Mouse (Mus musculus) right cerebral cortex, postnatal 36 days (tissue): ENCODE data around the gene Vmn1r90.
"Not testable (repeated sequence)": the region's sequence is repeated elsewhere in the genome, so short reads cannot be mapped to it uniquely, and the experiment has no call there.

Experiments
- DNase-seq, 2 experiments: peaks; one replicate each; pipeline ENCODE4 v3.0.0; 2022; ENCODE audit warnings: low spot score in 2 of 2, mixed read lengths in 1 of 2

Vmn1r90 gene

GRCm38 (mm10) chr7:14563406-14563805 is at the start of gene Vmn1r90:
TSS of gene Vmn1r90 (minus strand) at chr7:14563506.
- DNase-seq = no peak

GRCm38 (mm10) chr7:14593009-14593408 is 29.7 kb upstream of the Vmn1r90 start:
- not testable (repeated sequence) for DNase-seq

DNA sequence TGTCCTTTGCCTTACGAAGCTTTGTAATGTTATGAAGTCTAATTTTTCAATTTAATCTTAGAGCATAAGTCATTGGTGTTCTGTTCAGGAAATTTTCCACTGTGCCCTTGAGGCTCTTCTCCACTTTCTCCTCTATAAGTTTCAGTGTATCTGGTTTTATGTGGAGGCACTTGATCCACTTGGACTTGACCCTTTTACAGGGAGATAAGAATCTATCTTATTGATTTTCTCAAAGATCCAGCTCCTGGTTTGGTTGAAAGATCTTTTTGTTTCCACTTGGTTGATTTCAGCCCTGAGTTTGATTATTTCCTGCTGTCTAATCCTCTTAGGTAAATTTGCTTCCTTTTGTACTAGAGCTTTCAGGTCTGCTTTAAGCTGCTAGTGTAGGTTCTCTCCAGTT is 11.0 kb downstream of the Vmn1r90 start:
- DNase-seq = no peak

- no peak for DNase-seq
Measured at GRCm38 (mm10) chr7:14525280-14525679, 38.0 kb downstream of the Vmn1r90 start.

DNA sequence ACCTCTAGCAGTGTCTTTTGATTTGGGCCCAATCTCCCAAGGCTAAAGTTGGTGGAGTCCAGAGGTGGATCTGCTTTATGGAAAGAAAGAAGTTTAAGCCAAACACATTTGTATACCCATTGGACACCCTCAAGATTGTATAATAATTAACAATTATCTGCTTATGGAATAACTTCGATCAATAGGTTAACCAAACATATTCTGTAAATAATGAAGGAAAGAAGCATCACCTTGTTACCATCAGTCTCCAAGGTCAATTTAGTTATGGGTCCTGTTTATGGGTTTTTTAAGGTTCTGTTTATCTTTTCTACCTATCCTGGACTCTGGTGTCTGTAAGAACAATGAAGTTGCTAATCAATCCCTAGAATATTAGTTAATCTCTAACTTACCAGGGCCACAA is 40.7 kb downstream of the Vmn1r90 start:
- no peak for DNase-seq

- DNase-seq = no peak
Measured at GRCm38 (mm10) chr7:14518301-14518700, 45.0 kb downstream of the Vmn1r90 start.
